Mouse (Mus musculus): ENCODE results near the gene Zfp27. TPM values are rescaled to one million over a fixed set of nuclear protein-coding genes. Genes with fewer than 3 reads are reported as not detected.

The Zfp27 gene
- polyA plus RNA-seq (2012; ENCODE audit: low replicate concordance), result 0.30 and 0.34 TPM in 2 replicates

DNA sequence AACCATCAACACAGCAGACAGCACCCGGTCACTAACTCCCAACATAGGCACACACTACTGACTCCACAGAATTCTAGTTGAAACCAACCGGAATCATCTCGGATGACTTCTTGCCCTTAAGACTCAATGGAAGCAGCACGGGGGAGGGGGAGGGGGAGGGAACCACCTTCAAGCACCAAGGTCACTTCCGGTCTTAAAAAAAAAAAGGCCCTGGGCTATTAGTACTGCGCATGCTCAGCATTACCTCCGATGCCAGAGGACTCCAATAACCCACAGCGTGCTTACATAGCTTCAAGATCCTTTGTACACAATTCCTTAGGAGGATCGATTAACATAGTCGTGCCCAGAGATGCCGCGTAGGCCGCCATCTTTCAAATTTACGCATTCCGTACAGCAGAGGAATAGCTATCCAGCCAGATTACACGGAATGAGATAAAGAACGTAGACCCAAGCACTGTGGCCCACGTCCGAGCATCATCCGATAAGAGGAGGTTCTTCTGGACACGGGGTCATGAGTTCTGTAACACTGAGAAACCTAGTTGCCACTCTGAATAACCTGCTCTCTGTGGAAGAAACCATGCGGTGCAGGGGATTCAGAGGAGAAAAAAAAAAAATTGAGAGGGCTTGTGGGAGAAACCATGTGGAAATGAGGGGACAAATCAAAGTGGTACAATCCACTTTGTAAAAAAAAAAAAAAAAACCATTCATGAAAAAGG, at the start of gene Zfp27:
TSS of gene Zfp27 (minus strand) at position 607 of the 716 bp plus-strand sequence.

DNA sequence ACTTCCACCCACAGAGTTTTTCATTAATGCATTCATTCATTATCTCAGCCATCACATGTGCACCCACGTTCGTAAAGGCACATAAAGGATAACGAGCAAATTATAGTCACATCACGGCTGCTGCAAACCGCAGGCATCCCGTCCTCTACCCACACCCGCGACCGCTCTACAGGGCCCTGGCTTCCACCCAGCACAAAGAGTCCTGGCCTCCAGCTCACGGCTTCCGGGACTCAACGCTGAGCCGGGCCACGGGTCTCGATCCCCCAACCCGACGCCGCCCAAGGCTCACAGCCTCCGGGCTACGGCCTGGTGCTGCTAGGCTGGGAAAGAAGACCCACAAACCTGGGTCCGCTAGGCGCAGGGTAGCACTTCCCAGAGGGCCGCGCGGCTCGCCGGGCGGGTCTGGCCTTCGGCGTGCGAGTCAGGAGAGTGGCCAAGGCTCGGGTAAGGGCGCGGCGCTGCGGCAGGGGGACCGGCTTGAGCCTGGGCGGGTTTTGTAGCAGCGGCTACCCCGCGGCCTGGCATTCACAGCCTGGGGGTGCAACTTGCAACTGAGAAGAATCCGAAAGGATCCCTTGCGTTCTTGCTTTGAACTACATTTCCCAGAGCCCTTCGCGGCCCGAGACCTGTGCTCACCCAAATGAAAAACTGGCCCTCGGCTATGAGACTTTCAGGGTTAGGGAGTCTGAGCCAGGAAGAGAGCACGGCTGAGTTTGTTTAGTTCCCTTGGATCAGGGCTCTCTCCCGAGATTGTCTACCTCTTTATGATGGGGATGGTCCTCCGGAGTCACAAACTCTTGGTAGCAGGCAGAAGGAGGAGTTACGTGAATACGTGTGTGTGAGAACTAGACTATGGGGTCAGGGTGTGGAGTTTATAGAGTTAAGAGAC, 47.4 kb upstream of the Zfp27 start, which contains the start of gene Zfp74:
TSS of gene Zfp74 (minus strand) at position 577 of the 889 bp plus-strand sequence.

DNA sequence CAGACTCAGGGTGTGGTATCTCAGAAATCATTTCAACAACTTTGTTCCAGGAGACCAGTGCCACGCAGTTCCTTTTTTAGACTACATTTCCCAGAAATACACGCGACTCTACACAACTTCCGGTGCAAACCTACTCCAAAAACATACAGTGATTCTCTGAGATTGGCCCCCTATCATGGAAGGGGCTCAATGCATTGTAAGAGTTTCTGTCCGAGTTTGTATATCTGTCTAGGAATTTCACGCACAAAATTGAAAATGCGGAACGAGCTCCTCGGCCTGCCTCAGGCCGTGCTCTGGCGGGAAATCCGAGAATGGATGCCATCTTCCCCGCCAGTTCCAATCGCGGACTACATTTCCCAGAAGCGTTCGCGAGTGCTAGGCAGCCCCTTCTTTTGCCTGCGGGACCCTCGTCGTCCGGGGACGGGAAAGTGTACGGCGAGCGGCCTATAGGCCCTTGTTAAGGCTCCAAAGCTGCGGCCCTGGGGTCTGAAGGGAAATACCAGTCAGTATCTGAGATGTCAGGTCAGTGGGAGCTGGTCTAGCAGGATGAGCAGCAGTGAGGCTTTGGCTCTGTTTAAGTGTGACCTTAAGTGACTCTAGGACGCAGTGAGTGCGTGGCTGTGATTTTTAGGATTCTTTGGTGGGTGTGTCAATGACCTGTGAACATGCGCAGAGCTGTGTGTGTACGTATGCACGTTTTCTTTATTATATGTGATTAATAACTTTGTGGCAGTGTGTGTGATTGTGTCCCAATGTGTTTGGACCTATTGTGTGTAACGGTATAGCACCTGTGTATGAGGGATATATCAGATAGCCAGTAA, 2.0 kb upstream of the Zfp27 start, which contains the start of gene Zfp383:
TSS of gene Zfp383 (plus strand) at position 94 of the 821 bp plus-strand sequence.

DNA sequence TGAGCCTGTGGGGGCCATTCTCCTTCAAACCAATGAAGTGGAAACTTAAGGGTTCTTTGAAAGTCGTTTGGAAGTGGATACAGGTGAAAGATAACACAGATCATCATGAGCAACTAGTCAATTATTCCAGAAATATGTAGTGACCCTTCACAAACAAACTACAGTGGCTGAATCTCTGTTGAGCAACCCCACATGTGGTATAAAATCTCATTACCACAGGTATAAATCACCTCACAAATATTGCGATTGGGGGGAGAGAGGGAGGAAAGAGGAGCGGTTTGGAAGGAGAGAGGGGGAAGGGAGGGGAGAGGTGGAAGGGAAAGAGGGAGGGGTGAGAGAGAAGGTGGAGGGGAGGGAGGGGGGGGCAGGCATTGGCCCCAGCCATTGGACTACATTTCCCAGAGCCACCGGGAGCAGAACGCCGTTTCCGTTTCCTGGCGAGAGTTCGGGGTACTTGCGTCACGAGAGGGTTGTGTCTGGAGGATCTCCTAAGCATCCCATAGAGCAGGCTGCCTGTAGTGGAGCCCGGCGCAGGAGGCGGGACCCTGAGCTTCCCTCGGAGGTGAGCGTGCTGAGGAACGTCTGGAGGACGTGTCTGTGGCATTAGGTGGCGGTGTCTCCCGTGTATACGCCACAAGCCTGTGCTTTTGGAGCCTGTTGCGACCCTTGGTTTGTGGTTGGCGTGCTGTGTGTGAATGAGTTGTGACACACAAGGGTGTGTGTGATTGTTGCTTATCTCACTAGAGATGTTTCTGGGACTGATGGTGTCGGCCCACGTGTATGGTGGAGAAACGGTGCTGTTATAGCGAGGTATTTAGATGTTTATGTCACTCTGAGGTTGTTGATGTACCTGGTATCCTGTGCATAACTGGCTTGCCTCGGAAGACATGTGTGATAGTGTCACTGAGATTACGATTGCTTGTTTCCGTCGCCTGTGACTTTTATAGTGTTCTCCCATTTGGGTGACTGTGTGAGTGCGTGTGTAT, 46.5 kb downstream of the Zfp27 start, which contains the start of gene Zfp420:
TSS of gene Zfp420 (plus strand) at position 448 of the 986 bp plus-strand sequence.

DNA sequence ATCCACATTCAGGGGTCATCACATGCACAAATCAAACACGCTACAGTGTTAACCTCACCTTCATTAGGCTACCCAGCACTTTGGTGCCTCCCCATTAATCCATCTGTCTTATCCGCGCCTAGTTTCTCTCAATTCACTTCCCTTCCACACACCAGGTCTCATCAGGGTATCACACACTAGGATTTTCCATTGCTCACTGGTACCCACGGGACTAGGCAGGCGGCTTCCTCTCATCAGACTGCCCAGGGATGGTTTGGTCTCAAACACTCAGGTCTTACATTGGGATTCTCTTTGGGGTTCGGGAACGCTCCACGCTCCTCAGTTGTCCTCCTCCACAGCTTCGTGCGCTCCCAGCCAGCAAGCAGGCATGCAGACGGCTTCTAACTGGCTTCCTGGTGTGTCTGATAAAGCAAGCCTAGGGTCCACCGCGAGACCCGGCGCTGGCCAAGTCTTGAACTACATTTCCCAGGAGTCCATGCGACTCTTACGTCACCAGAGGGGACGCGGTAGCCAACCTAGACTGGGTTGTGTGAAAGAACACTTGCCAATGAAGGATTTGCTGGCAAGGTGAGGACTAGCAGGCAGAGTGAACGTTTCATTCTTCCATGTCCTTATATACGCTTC, 53.0 kb downstream of the Zfp27 start, which contains the start of gene Zfp940:
TSS of gene Zfp940 (minus strand) at position 451 of the 624 bp plus-strand sequence.

Other genes starting within 250 kb of the Zfp27 start
- not detected in 2 replicates for gene Catsperg2, start 179.5 kb downstream of the Zfp27 start, polyA plus RNA-seq (2012; ENCODE audit: low replicate concordance)
- 0.28 and 2.1 TPM in 2 replicates for gene Zfp84, start 138.0 kb downstream of the Zfp27 start, polyA plus RNA-seq (2012; ENCODE audit: low replicate concordance)
- 0.43 and 0.51 TPM in 2 replicates for gene Zfp30, start 122.6 kb downstream of the Zfp27 start, polyA plus RNA-seq (2012; ENCODE audit: low replicate concordance)
- 0.18 and 0.24 TPM in 2 replicates for gene Zfp790, start 90.5 kb downstream of the Zfp27 start, polyA plus RNA-seq (2012; ENCODE audit: low replicate concordance)
- 0.16 and 0.20 TPM in 2 replicates for gene Zfp940, start 52.9 kb downstream of the Zfp27 start, polyA plus RNA-seq (2012; ENCODE audit: low replicate concordance)
- gene Zfp420, start 46.6 kb downstream of the Zfp27 start, polyA plus RNA-seq (2012; ENCODE audit: low replicate concordance), result 0.41 and 0.74 TPM in 2 replicates
- not detected in 2 replicates for gene Zfp383, start 1.7 kb upstream of the Zfp27 start, polyA plus RNA-seq (2012; ENCODE audit: low replicate concordance)
- 4.0 and 5.1 TPM in 2 replicates for gene Zfp74, start 47.5 kb upstream of the Zfp27 start, polyA plus RNA-seq (2012; ENCODE audit: low replicate concordance)
- gene Zfp568, start 77.4 kb upstream of the Zfp27 start, polyA plus RNA-seq (2012; ENCODE audit: low replicate concordance), result 1.4 and 3.7 TPM in 2 replicates
- not detected in 2 replicates for gene Zfp14, start 144.8 kb upstream of the Zfp27 start, polyA plus RNA-seq (2012; ENCODE audit: low replicate concordance)
- gene Zfp82, start 166.3 kb upstream of the Zfp27 start, polyA plus RNA-seq (2012; ENCODE audit: low replicate concordance), result 0.14 and 0.46 TPM in 2 replicates
- not detected in 2 replicates for gene Gm26920, start 183.8 kb upstream of the Zfp27 start, polyA plus RNA-seq (2012; ENCODE audit: low replicate concordance)
- 0.27 and 0.80 TPM in 2 replicates for gene Zfp566, start 184.0 kb upstream of the Zfp27 start, polyA plus RNA-seq (2012; ENCODE audit: low replicate concordance)
- gene Zfp260, start 188.2 kb upstream of the Zfp27 start, polyA plus RNA-seq (2012; ENCODE audit: low replicate concordance), result 0.48 and 0.87 TPM in 2 replicates
- 4.5 and 5.5 TPM in 2 replicates for gene Zfp382, start 215.4 kb upstream of the Zfp27 start, polyA plus RNA-seq (2012; ENCODE audit: low replicate concordance)